Mouse (Mus musculus): ENCODE measurements at regions not wholly inside any gene's neighbourhood (a gene's known extent, or its start where the extent isn't known, plus 50 kb on each side); places are given as distances from the start of the nearest gene placed in this dataset.

GRCm38 (mm10) chr6:93165942-93166341 lies 222.7 kb upstream of the Adamts9 start:
- Histone ChIP-seq H3K4me3 (no peak overlapping the region), H3K4me2 (no peak overlapping the region), H3K27ac (no peak overlapping the region)

GRCm38 (mm10) chr6:93152431-93153208 lies 209.3 kb upstream of the Adamts9 start:
- Histone ChIP-seq H3K27me3 (no peaks in the 10 kb centered on the region), H3K9me3 (no peaks in the 10 kb centered on the region), H3K4me3 (no peak overlapping the region), H3K4me2 (no peak overlapping the region), H3K9ac (no peak overlapping the region), H3K27ac (no peak overlapping the region), H3K4me1 (no peaks in the 10 kb centered on the region; the same call in 1 of the 2 replicates), H3K36me3 (no peaks in the 10 kb centered on the region)
- ATAC-seq (ENCODE audit: insufficient number of reproducible peaks, low FRiP score, low TSS enrichment, low read depth), result no peak
- WGBS, result 88% methylated on average over 5 of the region's 5 CpGs

More at GRCm38 (mm10) chr6:93165942-93166341, 222.7 kb upstream of the Adamts9 start:
- Histone ChIP-seq H3K27me3 (no peaks in the 10 kb centered on the region), H3K9me3 (no peaks in the 10 kb centered on the region), H3K4me1 (peaks cover 15% of the 10 kb centered on the region), H3K36me3 (no peaks in the 10 kb centered on the region), H3K9ac (no peak overlapping the region)
- WGBS, result 56% methylated on average over 4 of the region's 4 CpGs
- ATAC-seq (ENCODE audit: insufficient number of reproducible peaks, low FRiP score, low TSS enrichment, low read depth), result no peak

GRCm38 (mm10) chr6:93150531-93150930 lies 207.2 kb upstream of the Adamts9 start:
- ATAC-seq (ENCODE audit: insufficient number of reproducible peaks, low FRiP score, low TSS enrichment, low read depth), result no peak
- H3K9ac ChIP-seq, result no peak overlapping the region
- H3K4me3 ChIP-seq, result no peak overlapping the region
- H3K27ac ChIP-seq, result no peak overlapping the region
- no peaks in the 10 kb centered on the region for H3K9me3 ChIP-seq
- H3K27me3 ChIP-seq, result no peaks in the 10 kb centered on the region
- WGBS, result 48% methylated on average over 2 of the region's 2 CpGs
- no peaks in the 10 kb centered on the region for H3K36me3 ChIP-seq
- no peaks in the 10 kb centered on the region; the same call in 1 of the 2 replicates for H3K4me1 ChIP-seq
- H3K4me2 ChIP-seq, result no peak overlapping the region

- Histone ChIP-seq H3K9ac (no peak overlapping the region), H3K4me3 (no peak overlapping the region), H3K4me1 (no peaks in the 10 kb centered on the region; the same call in 1 of the 2 replicates), H3K9me3 (no peaks in the 10 kb centered on the region), H3K4me2 (no peak overlapping the region), H3K27me3 (no peaks in the 10 kb centered on the region), H3K27ac (no peak overlapping the region), H3K36me3 (no peaks in the 10 kb centered on the region)
- 39% methylated on average over 4 of the region's 4 CpGs for WGBS
- ATAC-seq (ENCODE audit: insufficient number of reproducible peaks, low FRiP score, low TSS enrichment, low read depth), result no peak
Measured at GRCm38 (mm10) chr6:93149956-93150355, 206.7 kb upstream of the Adamts9 start.

- ATAC-seq (ENCODE audit: insufficient number of reproducible peaks, low FRiP score, low TSS enrichment, low read depth), result 0 out of 2 replicates have a peak, but pooled peaks have one; percentile 24
- no peak overlapping the region for H3K9ac ChIP-seq
- WGBS, result 36% methylated on average over 4 of the region's 4 CpGs
- no peak overlapping the region for H3K4me3 ChIP-seq
- no peak overlapping the region for H3K4me2 ChIP-seq
- H3K36me3 ChIP-seq, result no peaks in the 10 kb centered on the region
- no peaks in the 10 kb centered on the region for H3K9me3 ChIP-seq
- no peaks in the 10 kb centered on the region for H3K27me3 ChIP-seq
- no peaks in the 10 kb centered on the region for H3K4me1 ChIP-seq
- H3K27ac ChIP-seq, result no peak overlapping the region
Measured at GRCm38 (mm10) chr6:93140331-93140731, 197.0 kb upstream of the Adamts9 start.

- Histone ChIP-seq H3K4me3 (no peak overlapping the region), H3K4me2 (no peak overlapping the region)
- no peak for ATAC-seq (ENCODE audit: insufficient number of reproducible peaks, low FRiP score, low TSS enrichment, low read depth)
Measured at GRCm38 (mm10) chr6:93133940-93134339, 190.6 kb upstream of the Adamts9 start.

GRCm38 (mm10) chr6:93130946-93131685 lies 187.8 kb upstream of the Adamts9 start:
- no peak for ATAC-seq (ENCODE audit: insufficient number of reproducible peaks, low FRiP score, low TSS enrichment, low read depth)
- no peaks in the 10 kb centered on the region for H3K27me3 ChIP-seq
- no peaks in the 10 kb centered on the region for H3K36me3 ChIP-seq
- no peak overlapping the region for H3K4me2 ChIP-seq
- no peaks in the 10 kb centered on the region for H3K9me3 ChIP-seq
- H3K4me1 ChIP-seq, result no peaks in the 10 kb centered on the region
- H3K9ac ChIP-seq, result no peak overlapping the region
- 42% methylated on average over 4 of the region's 4 CpGs for WGBS
- H3K4me3 ChIP-seq, result no peak overlapping the region
- no peak overlapping the region for H3K27ac ChIP-seq

More at GRCm38 (mm10) chr6:93133940-93134339, 190.6 kb upstream of the Adamts9 start:
- H3K9ac ChIP-seq, result no peak overlapping the region
- no peaks in the 10 kb centered on the region for H3K27me3 ChIP-seq
- WGBS, result 74% methylated on average over 5 of the region's 5 CpGs
- no peaks in the 10 kb centered on the region for H3K36me3 ChIP-seq
- no peak overlapping the region for H3K27ac ChIP-seq
- H3K9me3 ChIP-seq, result no peaks in the 10 kb centered on the region
- H3K4me1 ChIP-seq, result no peaks in the 10 kb centered on the region

- Histone ChIP-seq H3K9ac (no peak overlapping the region), H3K4me2 (no peak overlapping the region), H3K27me3 (no peaks in the 10 kb centered on the region), H3K4me1 (peaks cover 3% of the 10 kb centered on the region; the same call in 1 of the 2 replicates), H3K4me3 (no peak overlapping the region), H3K27ac (no peak overlapping the region), H3K36me3 (no peaks in the 10 kb centered on the region), H3K9me3 (no peaks in the 10 kb centered on the region)
- ATAC-seq (ENCODE audit: insufficient number of reproducible peaks, low FRiP score, low TSS enrichment, low read depth), result no peak
- 52% methylated on average over 12 of the region's 12 CpGs for WGBS
Measured at GRCm38 (mm10) chr6:93119482-93119881, 176.2 kb upstream of the Adamts9 start.

GRCm38 (mm10) chr6:93113361-93113760 lies 170.1 kb upstream of the Adamts9 start:
- Histone ChIP-seq H3K9me3 (no peaks in the 10 kb centered on the region), H3K36me3 (no peaks in the 10 kb centered on the region)

GRCm38 (mm10) chr6:93094730-93095360 lies 151.6 kb upstream of the Adamts9 start:
- 69% methylated on average over 5 of the region's 5 CpGs for WGBS
- H3K27me3 ChIP-seq, result no peaks in the 10 kb centered on the region
- H3K9ac ChIP-seq, result no peak overlapping the region

More at GRCm38 (mm10) chr6:93113361-93113760, 170.1 kb upstream of the Adamts9 start:
- no peak overlapping the region for H3K9ac ChIP-seq
- peaks cover 3% of the 10 kb centered on the region; the same call in 1 of the 2 replicates for H3K4me1 ChIP-seq
- H3K4me3 ChIP-seq, result no peak overlapping the region
- no peak overlapping the region for H3K4me2 ChIP-seq
- no peak overlapping the region for H3K27ac ChIP-seq
- no peaks in the 10 kb centered on the region for H3K27me3 ChIP-seq
- ATAC-seq (ENCODE audit: insufficient number of reproducible peaks, low FRiP score, low TSS enrichment, low read depth), result no peak
- 90% methylated on average over 3 of the region's 3 CpGs for WGBS

GRCm38 (mm10) chr6:93093770-93094169 lies 150.5 kb upstream of the Adamts9 start:
- no peak overlapping the region for H3K9ac ChIP-seq
- ATAC-seq (ENCODE audit: insufficient number of reproducible peaks, low FRiP score, low TSS enrichment, low read depth), result no peak
- WGBS, result 88% methylated on average over 2 of the region's 2 CpGs

More at GRCm38 (mm10) chr6:93094730-93095360, 151.6 kb upstream of the Adamts9 start:
- Histone ChIP-seq H3K4me2 (no peak overlapping the region), H3K27ac (no peak overlapping the region), H3K4me1 (no peaks in the 10 kb centered on the region), H3K4me3 (no peak overlapping the region), H3K36me3 (no peaks in the 10 kb centered on the region), H3K9me3 (no peaks in the 10 kb centered on the region)
- no peak for ATAC-seq (ENCODE audit: insufficient number of reproducible peaks, low FRiP score, low TSS enrichment, low read depth)

More at GRCm38 (mm10) chr6:93093770-93094169, 150.5 kb upstream of the Adamts9 start:
- Histone ChIP-seq H3K9me3 (no peaks in the 10 kb centered on the region), H3K27ac (no peak overlapping the region), H3K4me1 (no peaks in the 10 kb centered on the region), H3K27me3 (no peaks in the 10 kb centered on the region), H3K36me3 (no peaks in the 10 kb centered on the region), H3K4me2 (no peak overlapping the region), H3K4me3 (no peak overlapping the region)

All from limb, embryonic 15.5 days (tissue).